Mouse (Mus musculus): Measurements from ENCODE around the gene Pds5b.
A peak's percentile ranks its signal among the peaks of the same experiment; 100 is the strongest.

DNA sequence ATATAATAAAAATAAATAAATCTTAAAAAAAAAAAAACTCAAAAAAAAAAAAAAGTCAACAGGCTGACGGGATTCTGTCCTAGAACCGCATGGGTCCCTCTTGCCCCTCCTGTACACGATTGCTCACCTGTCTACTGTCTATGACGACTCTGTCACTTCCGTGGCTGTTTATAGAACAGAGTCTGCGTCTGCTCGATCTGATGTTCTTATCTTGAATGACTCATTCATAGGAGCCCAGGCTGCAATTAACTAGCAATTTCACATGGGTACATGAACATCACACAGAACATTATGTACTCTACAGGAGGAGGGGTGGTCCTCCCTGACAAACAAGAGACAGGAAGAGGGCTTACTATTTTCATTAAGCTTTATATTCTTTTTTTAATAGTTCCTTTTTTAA lies 48.0 kb upstream of the Pds5b start:
- TF ChIP-seq POLR2A (IDR thresholded peaks at IDR 0.05; ENCODE audit: insufficient read length, low read depth) (no peak), MYOG (IDR thresholded peaks at IDR 0.05; ENCODE audit: control insufficient read depth in 1 of 3, insufficient read depth in 1 of 3, insufficient read length in 2 of 3, low read depth in 2 of 3) (no peak), MAX (IDR thresholded peaks at IDR 0.05; ENCODE audit: low read depth) (no peak), MYOD1 (IDR thresholded peaks at IDR 0.05; ENCODE audit: control insufficient read depth in 1 of 3, insufficient read length in 2 of 3, low read depth in 2 of 3) (peak in 1 of 3 experiments; percentile 5), POLR2AphosphoS2 (IDR thresholded peaks at IDR 0.05; ENCODE audit: insufficient read length, low read depth) (no peak), CEBPB (IDR thresholded peaks at IDR 0.05; ENCODE audit: insufficient read depth, poor library complexity, severe bottlenecking) (no peak), USF1 (IDR thresholded peaks at IDR 0.05; ENCODE audit: low read depth) (no peak), TCF3 (IDR thresholded peaks at IDR 0.05; ENCODE audit: insufficient read length, low read depth) (no peak), SRF (IDR thresholded peaks at IDR 0.05; ENCODE audit: control insufficient read depth, insufficient read length, low read depth) (no peak)
